Mouse (Mus musculus) G1E (cell line): Measurements from ENCODE around the gene Utp11.
"Not testable (repeated sequence)": the region's sequence is repeated elsewhere in the genome, so short reads cannot be mapped to it uniquely, and the experiment has no call there.

Source experiments
- CTCF ChIP-seq: IDR thresholded peaks from 2 replicates; pipeline ENCODE4 v1.5.1; 2012; ENCODE audit warnings: low read depth, low read length, inconsistent platforms, mixed read lengths
- POLR2AphosphoS5 ChIP-seq: IDR thresholded peaks from 2 replicates; pipeline ENCODE4 v1.6.1; 2012; ENCODE audit warnings: low read depth, low read length, inconsistent platforms; ENCODE audit not compliant: insufficient replicate concordance

- TF ChIP-seq CTCF, POLR2AphosphoS5: not testable (repeated sequence)
Measured at GRCm38 (mm10) chr4:124713850-124714249, 20.4 kb upstream of the Utp11 start.
